Mouse (Mus musculus) ovary, adult 18-20 months (tissue): Measurements from ENCODE around the gene Cyth1.

ENCODE experiments used
- DNase-seq: peaks from one replicate; pipeline ENCODE4 v3.0.0; 2022; ENCODE audit warnings: low spot score, mixed read lengths

Cyth1 gene

GRCm38 (mm10) chr11:118248150-118249011, at the start of gene Cyth1:
Gene Cyth1, minus strand, starts transcription at chr11:118248592.
- DNase-seq: peak; percentile 100

GRCm38 (mm10) chr11:118297967-118298366, 49.6 kb upstream of the Cyth1 start:
- no peak for DNase-seq

DNA sequence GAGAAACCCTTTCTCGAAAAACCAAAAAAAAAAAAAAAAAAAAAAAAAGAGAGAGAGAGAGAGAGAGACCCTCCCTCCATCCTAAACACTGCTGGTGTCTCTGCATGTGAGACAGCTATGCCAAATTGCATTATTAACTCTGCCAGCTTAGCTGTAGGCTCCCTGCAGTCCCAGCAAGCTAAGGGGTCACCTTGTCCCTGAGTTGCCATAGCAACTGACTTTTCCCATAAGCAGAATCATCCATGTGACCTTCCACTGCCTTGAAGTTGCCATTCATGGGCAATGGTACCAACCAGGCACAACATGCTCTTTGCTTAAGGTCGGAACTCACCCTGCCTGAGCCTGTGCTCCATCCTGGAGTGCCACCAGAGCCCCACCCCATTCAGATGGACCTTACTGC, 46.6 kb upstream of the Cyth1 start:
- peak; percentile 34 for DNase-seq

DNA sequence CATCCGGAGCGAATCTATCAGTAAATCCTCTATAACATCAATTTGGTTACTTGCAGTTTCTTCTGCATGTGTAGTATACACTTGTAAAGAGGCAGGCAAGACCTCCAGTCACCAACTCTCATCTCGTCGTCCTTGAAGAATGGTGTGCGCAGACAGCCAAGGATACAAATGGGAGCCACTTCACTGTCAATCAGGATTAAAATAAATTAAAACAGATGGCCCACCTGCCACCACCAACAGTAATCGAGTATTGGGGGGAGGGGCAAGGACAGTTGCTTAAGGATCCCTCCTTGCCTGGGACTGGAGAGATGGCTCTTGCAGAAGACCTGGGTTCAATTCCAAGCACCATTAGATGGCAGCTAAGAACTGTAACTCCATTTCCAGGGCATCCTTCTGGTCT, 44.3 kb upstream of the Cyth1 start:
- DNase-seq: no peak

DNA sequence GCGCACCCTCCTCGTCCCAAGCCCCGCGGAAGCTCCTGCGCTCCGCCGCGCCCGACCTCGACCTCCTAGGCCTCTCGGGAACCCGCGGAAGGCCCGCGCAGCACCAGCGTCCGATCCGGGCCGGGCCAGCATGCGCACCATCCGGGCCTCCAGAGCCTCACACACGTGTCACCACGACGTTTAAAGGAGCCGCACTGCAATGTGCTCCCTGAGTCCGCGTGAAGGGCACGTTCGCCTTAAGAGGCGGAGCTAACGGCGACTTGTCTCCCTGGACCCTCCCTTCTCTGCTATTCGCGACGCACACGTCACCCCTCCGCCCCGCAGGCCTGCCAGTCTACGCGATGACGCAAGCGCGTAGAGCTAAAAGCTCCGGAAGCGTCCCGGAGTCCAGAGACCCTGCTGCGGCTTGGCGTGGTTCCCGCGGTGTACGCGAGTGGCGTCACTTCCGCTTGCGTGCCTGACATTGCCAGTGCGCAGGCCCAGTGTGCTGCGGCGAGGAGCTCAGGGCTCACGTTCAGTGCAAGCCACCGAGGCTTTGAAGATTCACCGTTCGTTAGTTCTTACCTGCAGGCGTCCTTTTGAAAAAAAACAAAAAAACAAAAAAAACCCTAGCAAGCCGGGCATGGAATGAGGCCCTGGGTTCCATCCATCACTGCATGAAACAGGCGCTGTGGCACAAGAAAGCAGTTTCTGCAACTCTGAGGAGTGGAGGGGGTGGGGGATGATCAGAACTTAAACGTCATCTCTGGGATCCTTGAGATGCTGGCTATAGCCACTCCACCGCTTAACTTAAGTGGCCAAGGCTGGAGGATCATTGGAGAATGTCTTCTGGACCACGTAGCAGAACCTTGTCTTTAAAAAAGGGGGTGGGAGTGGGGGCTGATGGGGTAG, 41.9 kb upstream of the Cyth1 start, which contains the start of gene Usp36:
Gene Usp36, minus strand, starts transcription at position 246 of the 891 bp plus-strand sequence.
- DNase-seq: peak; percentile 100

- DNase-seq: no peak
Observed at GRCm38 (mm10) chr11:118289562-118289961, 41.2 kb upstream of the Cyth1 start.

- no peak for DNase-seq
Observed at GRCm38 (mm10) chr11:118289037-118289511, 40.7 kb upstream of the Cyth1 start.

DNA sequence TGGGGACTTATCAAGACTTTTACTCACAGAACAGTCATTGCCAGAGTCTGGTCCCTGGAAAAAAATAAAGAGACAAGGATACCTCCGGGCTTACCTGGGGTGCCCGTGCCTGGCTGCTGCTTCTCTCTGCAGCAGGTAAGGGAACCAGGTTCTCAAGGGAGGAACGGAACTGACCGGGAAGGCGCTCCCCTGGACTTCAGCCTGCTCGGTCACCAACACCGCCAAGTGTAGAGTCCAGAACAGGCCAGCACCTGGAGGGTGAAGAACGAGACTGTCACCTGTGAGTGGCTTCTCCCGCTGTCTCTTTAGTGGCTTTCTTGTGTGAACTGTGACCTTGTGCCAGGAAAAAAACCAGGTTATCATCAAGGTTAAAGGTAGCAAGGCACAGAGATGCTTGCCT, 39.2 kb upstream of the Cyth1 start:
- no peak for DNase-seq

DNA sequence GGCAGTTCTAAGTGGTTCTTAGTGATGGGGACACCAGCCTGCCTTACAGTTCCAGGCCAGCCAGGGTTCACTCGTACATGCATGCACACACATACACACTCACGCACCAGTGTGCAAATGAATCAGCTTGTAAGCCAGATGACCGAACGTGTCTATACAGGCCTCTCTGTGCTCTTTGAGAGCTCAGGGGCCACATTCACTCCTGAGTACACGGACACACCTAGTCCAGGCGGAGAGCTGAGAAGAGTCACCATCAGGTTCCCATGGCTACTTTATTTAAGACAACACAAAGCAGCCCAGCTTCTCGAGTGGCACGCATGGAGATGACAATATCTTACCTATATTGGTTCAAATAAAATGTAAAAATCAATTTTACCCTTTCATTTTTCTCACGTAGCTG, 38.0 kb upstream of the Cyth1 start:
- no peak for DNase-seq

DNA sequence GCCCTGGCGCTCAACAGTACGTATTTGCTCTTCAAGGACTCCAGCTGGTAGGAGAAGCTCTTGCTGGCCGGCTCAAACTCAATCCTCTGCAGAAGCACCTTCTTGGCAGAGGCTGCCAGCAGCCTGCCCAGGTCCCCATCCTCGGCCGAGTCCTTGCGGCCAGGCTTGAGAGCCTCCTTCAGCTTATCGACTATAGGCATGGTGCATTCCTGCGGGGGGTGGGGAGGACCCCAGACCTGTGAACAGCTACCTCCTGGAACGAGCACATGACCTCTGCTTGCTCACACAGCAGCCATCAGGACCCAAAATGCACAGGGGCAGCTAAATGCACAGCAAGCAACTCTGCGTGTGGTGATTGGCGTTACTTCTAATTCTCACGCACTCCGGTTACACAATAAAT, 37.4 kb upstream of the Cyth1 start:
- no peak for DNase-seq

- no peak for DNase-seq
Observed at GRCm38 (mm10) chr11:118280218-118280617, 31.8 kb upstream of the Cyth1 start.

GRCm38 (mm10) chr11:118276328-118276727, 27.9 kb upstream of the Cyth1 start:
- DNase-seq: no peak

DNA sequence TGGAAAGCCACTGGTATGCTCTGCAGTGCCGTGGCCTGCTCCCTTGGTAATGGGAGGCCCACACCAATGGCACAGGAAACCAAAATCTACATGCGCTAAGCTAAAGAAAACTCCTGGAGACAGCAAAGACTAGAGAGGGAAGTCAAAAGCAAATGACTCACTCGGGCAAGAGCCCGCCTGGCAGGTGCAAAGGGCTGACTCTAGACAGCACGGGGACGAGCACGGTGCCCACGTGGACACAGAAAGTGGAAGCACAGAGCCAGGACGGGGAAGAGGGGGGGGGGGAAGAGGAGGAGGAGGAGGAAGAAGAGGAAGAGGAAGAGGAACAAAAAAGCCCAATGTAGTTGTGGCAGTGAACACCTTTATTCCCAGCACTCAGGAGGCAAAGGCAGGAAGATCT, 26.7 kb upstream of the Cyth1 start:
- DNase-seq: no peak

DNA sequence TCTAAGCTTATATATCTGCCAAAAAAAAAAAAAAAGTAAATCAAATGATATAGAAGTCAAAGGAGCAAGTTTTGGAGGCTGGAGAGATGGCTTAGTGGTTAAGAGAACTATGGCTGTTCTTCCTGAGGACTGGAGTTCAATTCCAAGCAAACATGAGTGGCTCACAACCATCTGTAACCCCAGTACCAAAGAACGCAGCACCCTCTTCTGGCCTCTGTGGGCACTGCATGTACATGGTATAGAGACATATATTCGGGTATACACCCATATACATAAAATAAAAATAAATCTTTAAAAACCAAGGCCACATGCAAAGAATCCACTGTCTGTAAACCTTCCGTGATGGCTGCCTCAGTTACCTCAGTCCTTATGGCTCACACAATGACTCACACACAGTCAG, 21.4 kb upstream of the Cyth1 start:
- no peak for DNase-seq

GRCm38 (mm10) chr11:118266666-118267046, 18.3 kb upstream of the Cyth1 start:
- no peak for DNase-seq

GRCm38 (mm10) chr11:118266044-118266665, 17.8 kb upstream of the Cyth1 start:
- no peak for DNase-seq

- DNase-seq: no peak
Observed at GRCm38 (mm10) chr11:118265621-118266020, 17.2 kb upstream of the Cyth1 start.

GRCm38 (mm10) chr11:118263146-118263545, 14.8 kb upstream of the Cyth1 start:
- no peak for DNase-seq

GRCm38 (mm10) chr11:118260081-118260480, 11.7 kb upstream of the Cyth1 start:
- DNase-seq: no peak

DNA sequence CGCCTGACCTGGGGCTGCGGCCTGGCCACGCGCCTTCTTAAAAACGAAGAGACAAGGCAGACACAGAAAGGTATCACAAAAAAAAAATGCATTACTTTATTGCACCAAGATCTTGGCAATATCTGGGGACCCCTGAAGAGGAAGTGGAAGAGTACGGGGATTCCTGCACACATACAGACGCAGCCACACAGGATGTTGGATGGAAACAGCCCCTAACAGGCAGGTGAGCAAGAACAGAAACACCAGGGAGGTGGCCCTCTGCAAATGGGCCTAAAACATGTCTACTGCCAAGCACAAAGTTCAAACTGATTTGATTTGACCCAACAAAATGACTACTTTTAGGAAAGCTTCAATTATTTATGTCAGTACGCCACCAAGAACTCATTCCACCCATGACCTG, 11.2 kb upstream of the Cyth1 start:
- DNase-seq: no peak

DNA sequence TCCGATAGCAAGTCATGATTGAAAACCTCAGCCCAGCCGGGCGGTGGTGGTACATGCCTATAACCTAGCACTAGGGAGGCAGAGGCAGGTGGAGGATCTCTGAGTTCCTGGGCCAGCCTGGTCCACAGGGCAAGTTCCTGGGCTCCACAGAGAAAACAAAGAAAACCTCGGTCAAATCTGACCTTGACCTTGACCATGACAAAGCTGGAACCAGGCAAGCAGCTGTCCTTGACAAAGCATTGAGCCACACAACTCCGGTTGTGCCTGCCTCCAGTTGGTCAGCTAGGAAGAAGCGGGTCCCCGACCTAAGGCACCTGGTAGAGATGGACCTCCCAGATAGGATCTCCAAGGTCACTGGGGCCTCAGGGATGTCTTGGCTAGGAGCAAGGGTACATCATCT, 8.0 kb upstream of the Cyth1 start:
- peak; percentile 33 for DNase-seq
